Mouse (Mus musculus) kidney, embryonic 16.5 days (tissue): ENCODE data around the gene Adam12. TPM values are rescaled to one million over a fixed set of nuclear protein-coding genes. Genes with fewer than 3 reads are reported as not detected.

Experiments
- ATAC-seq: fragments of 200-750 bp; cut with Nextera tagmentation; 2 replicates; pipeline ENCODE4 v1.8.0; 2017; ENCODE audit warnings: moderate TSS enrichment; ENCODE audit not compliant: low FRiP score, low TSS enrichment
- H3K27ac ChIP-seq: fragments of 300-500 bp; sonication (generic); 2 replicates; pipeline ENCODE4 v1.5.1; 2014; ENCODE audit warnings: low read length
- H3K27me3 ChIP-seq: fragments of 300-500 bp; sonication (generic); 2 replicates; pipeline ENCODE4 v1.6.1; 2014; ENCODE audit warnings: low read length, control low read depth, mixed read lengths; ENCODE audit not compliant: insufficient read depth
- H3K36me3 ChIP-seq: fragments of 300-500 bp; sonication (generic); 2 replicates; pipeline ENCODE4 v1.6.1; 2014; ENCODE audit warnings: low read length, control low read depth, mixed read lengths; ENCODE audit not compliant: insufficient read depth
- H3K4me1 ChIP-seq: fragments of 300-500 bp; sonication (generic); 2 replicates; pipeline ENCODE4 v1.6.1; 2014; ENCODE audit warnings: low read length, control low read depth, mixed read lengths; ENCODE audit not compliant: insufficient read depth
- H3K4me2 ChIP-seq: fragments of 300-500 bp; sonication (generic); replicated peaks from 2 replicates; pipeline ENCODE4 v1.6.1; 2014; ENCODE audit warnings: low read depth, low read length
- H3K4me3 ChIP-seq: fragments of 300-500 bp; sonication (generic); 2 replicates; pipeline ENCODE4 v1.5.1; 2014; ENCODE audit warnings: mild to moderate bottlenecking, low read length
- H3K9ac ChIP-seq: fragments of 300-500 bp; sonication (generic); replicated peaks from 2 replicates; pipeline ENCODE4 v1.6.1; 2014; ENCODE audit warnings: low read length
- H3K9me3 ChIP-seq: fragments of 300-500 bp; sonication (generic); 2 replicates; pipeline ENCODE4 v1.6.1; 2016; ENCODE audit warnings: low read length, control low read depth
- WGBS: fragments of 180-500 bp; shearing (Covaris S2); extraction: QIAGEN DNeasy Blood & Tissue Kit; methylation state at CpG from one replicate; pipeline ENCODE4 v1.1.7; 2014; 5-methylcytosine and 5-hydroxymethylcytosine counted together
- polyA plus RNA-seq: library from polyadenylated mRNA; unstranded; fragments of >200 nt; fragmentation: Nextera tagmentation; extraction: Ambion mirVana; gene quantifications from 2 replicates; pipeline ENCODE4 v1.2.1, GENCODE M21; 2015

The Adam12 gene
- polyA plus RNA-seq, 1 experiment from 2014 or later = 4.5 TPM

DNA sequence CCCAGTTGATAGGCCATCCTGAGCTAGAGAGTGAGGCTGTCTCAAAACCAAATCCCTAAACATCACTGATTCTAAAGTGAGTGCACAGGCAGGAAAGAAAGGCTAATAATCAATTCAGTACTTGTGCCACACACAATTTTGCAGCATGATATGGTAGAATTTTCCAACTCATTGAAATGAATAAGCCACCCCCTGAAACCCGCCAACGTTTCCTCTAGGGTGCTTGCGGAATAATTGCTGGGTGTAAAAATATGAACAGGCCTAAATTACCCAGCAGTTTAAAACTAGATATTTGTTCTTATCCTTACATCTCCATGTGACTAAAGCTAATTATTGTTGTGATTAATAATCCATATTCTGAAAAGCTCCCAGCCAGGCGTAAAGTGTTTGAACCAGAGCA is 154.3 kb downstream of the Adam12 start:
- peaks cover 10% of the 10 kb centered on the region for H3K4me1 ChIP-seq
- no peaks in the 10 kb centered on the region; the same call in 1 of the 2 replicates for H3K9me3 ChIP-seq
- no peak overlapping the region for H3K9ac ChIP-seq
- no peak for ATAC-seq
- WGBS = 90% methylated on average over 4 of the region's 4 CpGs
- no peak overlapping the region for H3K27ac ChIP-seq
- H3K36me3 ChIP-seq = no peaks in the 10 kb centered on the region
- no peak overlapping the region for H3K4me2 ChIP-seq
- H3K4me3 ChIP-seq = no peak overlapping the region
- H3K27me3 ChIP-seq = no peaks in the 10 kb centered on the region

DNA sequence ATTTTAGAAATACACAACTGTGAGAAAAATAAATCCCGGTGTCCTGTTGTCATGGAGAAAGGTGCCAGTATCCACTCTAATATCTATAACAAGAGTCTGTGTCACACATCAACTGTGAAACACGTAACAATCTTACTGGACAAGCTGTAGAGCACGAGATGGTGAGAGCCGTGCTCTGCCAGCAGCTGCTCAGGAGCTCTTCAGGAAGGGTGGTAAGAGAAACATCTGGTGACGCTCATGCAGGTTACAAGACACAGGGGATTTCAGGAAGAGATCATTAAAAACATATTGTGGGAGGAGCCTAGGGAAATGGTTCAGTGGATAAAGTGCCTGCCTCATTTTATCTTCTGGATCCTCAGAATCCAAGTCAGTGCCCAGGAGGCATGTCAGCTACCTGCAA is 158.9 kb downstream of the Adam12 start:
- ATAC-seq = no peak

DNA sequence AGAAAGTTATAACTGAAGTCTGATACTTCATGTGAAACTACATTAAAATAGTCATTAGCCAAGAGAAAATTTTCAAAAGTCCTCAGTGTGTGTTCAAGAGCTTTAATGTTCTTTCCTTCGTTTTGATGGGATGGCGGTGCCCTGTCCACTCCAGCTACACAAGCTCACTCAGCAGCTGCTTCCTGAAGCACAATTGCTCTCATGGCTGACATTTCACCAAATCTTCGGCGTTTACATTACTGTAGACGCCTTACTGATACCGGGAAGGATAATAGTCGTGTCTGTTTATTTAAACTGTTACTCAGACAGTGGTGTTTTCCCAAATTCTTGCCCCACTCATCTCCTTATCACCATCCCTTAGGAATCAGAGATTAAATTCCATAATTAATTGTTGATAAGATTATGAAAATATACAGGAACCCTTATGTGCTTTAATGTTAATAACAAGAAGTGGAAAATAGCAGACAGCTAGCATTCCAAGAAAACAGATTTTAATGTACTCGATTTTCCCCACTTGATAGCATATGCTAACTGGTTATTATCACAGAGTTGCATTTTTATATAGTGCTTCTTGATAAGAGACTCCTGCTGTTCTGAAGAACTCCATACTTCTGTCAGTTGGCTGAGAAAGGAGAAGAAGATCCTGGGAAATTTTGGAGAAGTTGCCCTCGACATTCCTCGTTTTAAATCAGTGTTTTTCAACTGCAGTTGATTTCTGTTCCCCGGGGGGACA is 160.6 kb downstream of the Adam12 start:
- no peak for ATAC-seq
- Histone ChIP-seq H3K9ac (no peak overlapping the region), H3K9me3 (no peaks in the 10 kb centered on the region), H3K27me3 (no peaks in the 10 kb centered on the region), H3K4me1 (no peaks in the 10 kb centered on the region), H3K36me3 (no peaks in the 10 kb centered on the region), H3K27ac (no peak overlapping the region), H3K4me3 (no peak overlapping the region), H3K4me2 (no peak overlapping the region)
- WGBS = 65% methylated on average over 11 of the region's 11 CpGs

More for the DNA sequence above, 158.9 kb downstream of the Adam12 start:
- H3K36me3 ChIP-seq = no peaks in the 10 kb centered on the region
- no peaks in the 10 kb centered on the region for H3K4me1 ChIP-seq
- no peaks in the 10 kb centered on the region; the same call in 1 of the 2 replicates for H3K9me3 ChIP-seq
- H3K4me3 ChIP-seq = no peak overlapping the region
- no peaks in the 10 kb centered on the region for H3K27me3 ChIP-seq
- H3K27ac ChIP-seq = no peak overlapping the region
- H3K4me2 ChIP-seq = no peak overlapping the region
- 77% methylated on average over 5 of the region's 5 CpGs for WGBS
- no peak overlapping the region for H3K9ac ChIP-seq

DNA sequence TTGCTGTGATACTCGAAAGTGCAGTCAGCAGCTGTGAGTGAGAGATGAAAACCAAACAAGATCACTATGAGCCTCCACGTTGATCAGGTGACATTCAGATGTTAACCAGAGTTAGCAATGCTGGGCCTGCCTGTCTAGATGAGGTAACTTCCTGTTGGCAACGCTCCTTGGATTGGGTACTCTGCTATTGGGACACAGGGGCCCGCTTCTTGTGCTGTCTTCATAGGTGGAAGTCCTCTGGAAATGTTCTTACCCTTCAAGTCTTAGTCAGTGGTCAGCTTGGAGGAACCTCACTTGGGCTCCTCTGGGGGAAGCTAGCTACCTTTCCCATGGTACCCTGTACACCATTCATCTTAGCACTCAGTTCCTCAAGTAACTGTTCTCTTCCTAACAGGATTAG is 169.3 kb downstream of the Adam12 start:
- Histone ChIP-seq H3K27ac (no peak overlapping the region), H3K4me2 (no peak overlapping the region), H3K4me3 (no peak overlapping the region), H3K4me1 (no peaks in the 10 kb centered on the region), H3K9me3 (no peaks in the 10 kb centered on the region), H3K9ac (no peak overlapping the region), H3K36me3 (no peaks in the 10 kb centered on the region), H3K27me3 (no peaks in the 10 kb centered on the region)
- ATAC-seq = no peak
- WGBS = 81% methylated on average over 4 of the region's 4 CpGs

DNA sequence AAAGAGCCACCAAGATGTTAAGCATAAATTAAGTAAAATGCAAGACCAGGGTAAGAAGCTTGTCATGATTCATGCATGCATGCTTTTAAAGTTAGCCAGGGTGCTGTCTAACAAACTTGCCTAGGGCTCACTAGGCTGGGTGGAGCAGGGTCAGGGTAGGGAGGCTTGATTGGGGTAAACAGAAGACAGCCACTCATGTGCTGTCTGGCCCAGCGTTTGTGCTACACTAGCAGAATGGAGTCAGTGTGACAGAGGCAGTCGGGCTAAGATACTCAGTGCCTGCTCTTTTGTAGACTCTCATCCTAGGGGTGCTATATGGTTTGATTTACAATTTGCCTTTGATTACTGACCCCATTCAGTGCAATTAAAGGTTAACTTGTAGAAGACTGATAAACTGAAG is 179.5 kb downstream of the Adam12 start:
- H3K9ac ChIP-seq = no peak overlapping the region
- 15% methylated on average over 2 of the region's 2 CpGs for WGBS
- H3K4me2 ChIP-seq = no peak overlapping the region
- no peak overlapping the region for H3K27ac ChIP-seq
- H3K4me3 ChIP-seq = no peak overlapping the region
- H3K27me3 ChIP-seq = no peaks in the 10 kb centered on the region
- H3K9me3 ChIP-seq = no peaks in the 10 kb centered on the region
- ATAC-seq = no peak
- H3K36me3 ChIP-seq = no peaks in the 10 kb centered on the region
- H3K4me1 ChIP-seq = no peaks in the 10 kb centered on the region

DNA sequence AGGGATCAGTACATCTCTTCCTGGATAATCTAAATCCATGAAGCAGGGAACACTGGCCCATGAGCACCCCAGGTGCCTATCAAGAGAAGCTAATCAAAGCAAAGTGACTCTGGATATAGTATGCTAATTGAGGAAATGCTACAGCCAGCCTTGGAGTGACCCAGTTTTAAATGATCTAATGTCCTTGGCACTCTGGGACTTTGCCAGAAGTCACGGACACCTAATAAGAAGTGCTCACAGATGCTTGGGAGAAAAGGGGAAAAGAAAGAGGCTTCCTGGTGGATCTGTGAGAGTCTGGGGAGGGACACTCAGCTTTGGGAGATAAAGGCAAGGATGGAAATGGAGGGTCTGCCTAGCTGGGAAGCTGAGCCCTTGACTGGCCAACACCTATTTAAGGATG is 181.6 kb downstream of the Adam12 start:
- Histone ChIP-seq H3K27me3 (no peaks in the 10 kb centered on the region), H3K36me3 (no peaks in the 10 kb centered on the region), H3K9me3 (no peaks in the 10 kb centered on the region), H3K4me2 (no peak overlapping the region), H3K9ac (no peak overlapping the region), H3K4me1 (no peaks in the 10 kb centered on the region), H3K4me3 (no peak overlapping the region), H3K27ac (no peak overlapping the region)
- WGBS = 80% methylated on average over 1 of the region's 1 CpGs
- ATAC-seq = no peak

DNA sequence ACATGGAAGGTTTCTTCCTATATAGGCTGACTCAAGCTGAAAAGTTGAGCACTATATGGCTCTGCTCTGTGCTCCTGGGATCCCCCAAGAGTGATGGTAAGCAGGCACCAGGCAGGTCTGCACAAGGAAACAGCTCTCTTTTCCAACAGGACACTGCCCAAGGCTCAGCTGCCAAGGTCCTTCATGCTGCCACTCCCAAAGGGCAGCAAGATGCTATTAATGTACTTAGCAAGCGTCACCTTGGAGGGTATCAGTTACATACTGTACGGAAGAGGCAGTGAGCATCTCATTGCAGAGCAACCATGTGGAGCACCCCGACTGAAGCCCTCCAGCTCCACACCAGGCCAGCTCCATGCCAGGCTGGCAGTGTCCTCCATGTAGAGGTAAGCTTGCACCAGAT is 185.6 kb downstream of the Adam12 start:
- no peaks in the 10 kb centered on the region for H3K9me3 ChIP-seq
- 54% methylated on average over 3 of the region's 3 CpGs for WGBS
- no peak for ATAC-seq

DNA sequence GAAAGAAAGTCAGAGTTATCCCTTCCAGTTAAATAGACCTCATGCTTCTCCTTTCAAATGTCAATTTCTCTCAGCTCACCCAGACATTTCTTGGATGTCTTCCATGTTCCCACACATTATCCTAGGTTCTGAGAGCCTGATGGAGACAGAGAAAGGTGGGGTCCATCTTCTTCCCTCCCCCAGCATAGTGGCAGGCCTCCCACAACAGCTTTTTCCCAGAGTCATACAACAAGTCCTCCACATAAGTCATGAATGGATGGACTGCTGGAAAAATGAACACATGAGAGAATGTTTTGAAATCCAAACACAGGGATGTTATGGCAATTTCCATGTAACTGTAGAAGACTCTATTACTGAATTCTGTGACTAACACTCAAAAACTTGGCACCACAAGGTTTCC is 188.4 kb downstream of the Adam12 start:
- Histone ChIP-seq H3K4me2 (no peak overlapping the region), H3K4me1 (no peaks in the 10 kb centered on the region), H3K36me3 (no peaks in the 10 kb centered on the region), H3K27ac (no peak overlapping the region), H3K4me3 (no peak overlapping the region), H3K9me3 (no peaks in the 10 kb centered on the region), H3K9ac (no peak overlapping the region), H3K27me3 (no peaks in the 10 kb centered on the region)
- ATAC-seq = no peak

More for the DNA sequence above, 185.6 kb downstream of the Adam12 start:
- H3K27ac ChIP-seq = no peak overlapping the region
- no peak overlapping the region for H3K9ac ChIP-seq
- no peaks in the 10 kb centered on the region for H3K36me3 ChIP-seq
- H3K4me2 ChIP-seq = no peak overlapping the region
- H3K4me1 ChIP-seq = no peaks in the 10 kb centered on the region
- H3K4me3 ChIP-seq = no peak overlapping the region
- H3K27me3 ChIP-seq = no peaks in the 10 kb centered on the region

DNA sequence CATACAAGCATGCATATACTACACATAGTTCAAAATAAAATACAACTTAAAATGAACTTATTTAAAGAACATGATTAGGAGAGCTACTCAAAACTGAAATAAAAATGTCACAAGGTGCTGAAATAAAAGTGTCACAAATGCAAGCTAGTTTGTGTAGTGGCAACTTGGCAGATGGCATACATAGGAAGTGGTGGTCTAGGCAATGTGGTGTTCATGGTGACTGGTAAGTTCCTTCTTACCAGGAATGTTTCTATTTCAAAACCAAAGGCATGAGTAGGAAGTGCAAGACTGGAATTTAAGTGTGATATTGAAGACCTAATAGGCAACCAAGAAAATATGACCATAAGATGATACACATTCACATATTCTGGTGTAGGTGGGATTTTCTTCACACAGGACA is 189.3 kb downstream of the Adam12 start:
- ATAC-seq = no peak
- Histone ChIP-seq H3K27me3 (no peaks in the 10 kb centered on the region), H3K9me3 (no peaks in the 10 kb centered on the region), H3K9ac (no peak overlapping the region), H3K4me2 (no peak overlapping the region), H3K27ac (no peak overlapping the region), H3K4me3 (no peak overlapping the region), H3K4me1 (no peaks in the 10 kb centered on the region), H3K36me3 (no peaks in the 10 kb centered on the region)

DNA sequence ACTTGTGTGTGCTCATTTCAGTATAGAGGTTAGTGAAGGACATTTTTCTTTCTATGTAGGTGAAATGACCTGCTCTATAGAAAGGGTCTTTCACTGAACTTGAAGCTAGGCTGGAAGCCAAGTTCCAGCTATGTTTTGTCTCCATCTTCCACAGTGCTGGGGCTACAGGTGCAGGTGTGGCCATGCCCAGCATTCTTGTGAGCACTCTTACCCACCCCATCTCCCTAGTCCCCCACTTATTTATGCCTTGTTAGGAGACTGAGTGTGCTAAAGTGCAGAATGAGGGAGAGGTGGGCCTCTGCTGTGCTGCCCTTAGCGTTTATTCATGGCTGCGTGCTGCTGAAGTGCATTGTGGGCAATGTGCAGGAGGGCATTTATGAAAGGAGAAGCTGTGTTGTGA is 198.0 kb downstream of the Adam12 start:
- no peak overlapping the region for H3K27ac ChIP-seq
- no peak for ATAC-seq
- no peak overlapping the region for H3K4me2 ChIP-seq
- no peak overlapping the region for H3K9ac ChIP-seq
- H3K27me3 ChIP-seq = no peaks in the 10 kb centered on the region
- WGBS = 90% methylated on average over 2 of the region's 2 CpGs
- H3K36me3 ChIP-seq = no peaks in the 10 kb centered on the region
- H3K4me3 ChIP-seq = no peak overlapping the region
- H3K9me3 ChIP-seq = no peaks in the 10 kb centered on the region
- peaks cover 4% of the 10 kb centered on the region; the same call in 1 of the 2 replicates for H3K4me1 ChIP-seq
